Mouse (Mus musculus) large intestine, adult 2 months (tissue): ENCODE measurements around the gene Il11ra1. TPM values are rescaled to one million over a fixed set of nuclear protein-coding genes. Genes with fewer than 3 reads are reported as not detected.
"Not testable (repeated sequence)": the region's sequence is repeated elsewhere in the genome, so short reads cannot be mapped to it uniquely, and the experiment has no call there.

ENCODE experiments used
- DNase-seq: peaks from one replicate; pipeline ENCODE4 v3.0.0-alpha.2; 2012; ENCODE audit warnings: low read depth, low spot score
- WGBS: fragments of 180-500 bp; shearing (Covaris S2); methylation state at CpG from one replicate; pipeline ENCODE4 v1.1.7; 2018; 5-methylcytosine and 5-hydroxymethylcytosine counted together
- polyA plus RNA-seq: library from polyadenylated mRNA; depleted of rRNA; stranded (reverse); fragments of >200 nt; gene quantifications from 2 replicates; pipeline ENCODE4 v1.2.3, GENCODE M21; 2012; rRNA removed

Gene Il11ra1
- polyA plus RNA-seq, 1 experiment = 27.9 TPM

GRCm38 (mm10) chr4:41767301-41767700, 67.5 kb downstream of the Il11ra1 start:
- 29% methylated on average over 10 of the region's 10 CpGs for WGBS
- not testable (repeated sequence) for DNase-seq

- 8% methylated on average over 8 of the region's 16 CpGs for WGBS
- not testable (repeated sequence) for DNase-seq
These were observed 73.2 kb downstream of the Il11ra1 start for GRCm38 (mm10) chr4:41772946-41773345.

DNA sequence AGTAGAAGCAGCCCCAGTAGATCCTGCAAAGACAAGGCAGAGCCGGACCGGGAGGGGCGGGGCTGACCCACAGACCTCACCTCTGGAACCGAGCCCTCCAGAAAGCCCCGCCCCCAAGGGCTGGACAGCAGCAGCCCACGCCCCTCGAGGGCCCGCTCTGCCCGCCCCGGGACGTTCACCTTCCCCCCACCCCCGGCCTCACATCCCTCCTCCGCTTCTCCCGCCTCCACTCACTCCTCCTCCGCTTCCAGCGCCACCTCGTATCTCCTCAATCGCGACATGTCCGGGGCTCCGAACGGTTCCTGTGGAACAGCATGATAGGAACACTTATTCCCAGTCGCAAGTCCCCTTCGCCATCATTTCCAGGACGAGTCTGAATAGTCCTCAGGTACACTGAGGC, 73.7 kb downstream of the Il11ra1 start:
- under 1% methylated on average over 23 of the region's 25 CpGs for WGBS
- DNase-seq = not testable (repeated sequence)

DNA sequence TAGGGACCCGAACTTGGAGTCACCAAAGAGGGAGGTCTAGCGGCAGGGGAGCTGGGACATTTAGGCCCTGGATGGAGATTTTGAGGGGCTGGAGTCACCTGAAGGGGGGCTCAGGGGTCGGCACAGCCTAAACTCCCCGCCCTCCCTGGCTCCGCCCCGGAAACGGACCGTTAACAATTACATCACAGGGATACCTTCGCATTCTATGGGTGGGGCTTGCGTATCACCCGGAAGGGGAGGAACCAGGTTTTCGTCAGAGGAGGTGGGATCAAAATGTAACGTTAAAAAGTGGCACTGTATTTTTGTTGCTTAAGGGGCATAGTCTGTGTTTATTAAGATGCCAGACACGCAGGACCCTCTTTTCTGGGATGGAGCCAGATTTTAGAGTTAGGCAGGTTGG, 74.2 kb downstream of the Il11ra1 start, which contains the start of gene Ccl27a:
Gene Ccl27a, minus strand, starts transcription at position 246 of the 400 bp plus-strand sequence.
- peak; percentile 48 for DNase-seq
- 3% methylated on average over 12 of the region's 14 CpGs for WGBS

DNA sequence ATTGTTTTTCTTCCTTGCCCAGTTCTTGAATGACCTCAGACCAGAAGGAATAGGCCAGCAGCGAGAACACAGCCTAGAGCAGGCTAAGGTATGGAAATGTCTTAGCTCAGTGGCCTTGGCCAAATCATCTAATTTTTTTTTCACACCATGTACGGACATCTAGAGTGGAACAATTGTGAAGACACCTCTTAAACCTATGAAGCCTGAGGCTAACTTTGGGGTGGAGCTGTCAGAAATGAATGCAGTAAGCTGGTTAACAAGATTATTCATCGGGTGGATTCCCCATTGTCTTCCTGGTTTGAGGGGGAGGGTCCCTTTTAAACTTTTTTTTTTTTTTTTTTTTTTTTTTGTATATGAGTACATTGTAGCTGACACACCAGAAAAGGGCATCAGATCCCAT, 74.7 kb downstream of the Il11ra1 start:
- DNase-seq = not testable (repeated sequence)
- 68% methylated on average over 3 of the region's 3 CpGs for WGBS

DNA sequence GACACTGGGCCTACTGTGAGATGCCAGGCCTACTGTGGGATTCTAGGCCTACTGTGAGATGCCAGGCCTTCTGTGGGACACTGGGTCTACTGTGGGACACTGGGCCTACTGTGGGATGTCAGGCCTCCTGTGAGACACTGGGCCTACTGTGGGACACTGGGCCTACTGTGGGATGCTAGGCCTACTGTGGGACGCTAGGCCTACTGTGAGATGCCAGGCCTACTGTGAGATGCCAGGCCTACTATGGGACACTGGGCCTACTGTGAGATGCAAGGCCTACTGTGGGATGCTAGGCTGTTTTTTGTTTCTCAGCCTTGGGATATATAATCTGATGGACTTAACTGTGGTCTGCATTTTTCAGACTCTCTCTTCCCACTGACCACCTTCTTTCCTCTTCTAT, 76.1 kb downstream of the Il11ra1 start:
- DNase-seq = not testable (repeated sequence)
- 88% methylated on average over 1 of the region's 1 CpGs for WGBS

DNA sequence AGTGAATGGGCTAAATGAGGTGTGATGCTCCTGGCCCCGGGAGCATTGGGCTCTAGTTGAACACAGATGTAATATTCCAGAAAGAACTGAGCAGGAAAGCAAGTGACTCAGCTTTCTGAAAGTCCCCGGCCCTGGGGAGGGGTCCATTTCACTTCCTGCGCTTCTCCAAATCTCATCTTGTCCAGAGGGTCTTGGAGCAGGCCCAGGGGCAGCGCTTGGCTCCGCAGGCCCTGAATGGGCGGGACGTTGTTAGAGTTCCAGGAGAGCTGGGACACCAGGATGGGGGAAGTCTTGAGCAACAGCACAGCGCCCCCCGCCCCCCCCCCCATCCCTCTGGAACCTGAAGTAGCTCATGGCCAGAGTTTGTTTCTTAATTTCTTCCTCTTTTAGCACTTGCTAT, 81.5 kb downstream of the Il11ra1 start:
- not testable (repeated sequence) for DNase-seq
- 38% methylated on average over 9 of the region's 9 CpGs for WGBS

- not testable (repeated sequence) for DNase-seq
- 26% methylated on average over 18 of the region's 21 CpGs for WGBS
These were observed 82.1 kb downstream of the Il11ra1 start for GRCm38 (mm10) chr4:41781748-41782485.

DNA sequence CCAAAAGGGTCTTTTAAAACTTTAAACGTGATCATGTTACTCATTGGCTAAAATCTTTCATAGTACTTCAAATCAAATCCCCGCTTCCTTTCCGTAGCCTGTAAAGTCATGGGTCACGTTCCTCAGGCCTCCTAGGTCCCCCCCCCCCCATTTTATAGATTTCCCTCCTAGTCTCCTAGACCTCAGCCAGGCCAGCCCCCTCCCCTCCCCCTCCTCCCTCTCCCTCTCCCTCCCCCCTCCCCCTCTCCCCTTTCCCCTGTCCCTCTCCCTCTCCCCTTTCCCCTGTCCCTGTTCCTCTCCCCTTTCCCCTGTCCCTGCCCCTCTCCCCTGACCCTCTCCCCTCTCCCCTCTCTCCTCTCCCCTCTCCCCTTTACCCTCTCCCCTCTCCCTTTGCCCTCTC, 82.9 kb downstream of the Il11ra1 start:
- 54% methylated on average over 4 of the region's 4 CpGs for WGBS
- DNase-seq = not testable (repeated sequence)

DNA sequence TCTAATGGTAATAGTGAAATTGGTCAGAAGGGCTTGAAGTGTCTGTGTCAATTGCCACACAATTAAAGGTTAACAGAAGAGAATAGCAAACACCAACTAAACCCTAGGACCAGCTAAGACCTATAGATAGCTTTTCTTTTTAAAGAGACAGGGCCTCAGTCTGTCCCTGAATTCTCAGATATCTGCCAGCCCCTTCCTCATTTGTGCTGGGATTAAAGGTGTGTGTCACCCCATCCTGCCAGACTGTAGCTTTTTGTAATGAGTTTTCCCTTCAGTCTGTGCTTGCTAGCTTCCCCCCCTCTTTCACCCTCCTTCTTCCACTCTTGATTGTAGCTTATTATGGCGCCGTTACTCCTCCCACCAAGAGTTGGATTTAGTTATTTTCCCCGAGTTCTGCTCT, 83.4 kb downstream of the Il11ra1 start:
- not testable (repeated sequence) for DNase-seq
- WGBS = 41% methylated on average over 3 of the region's 3 CpGs

Other genes with a start within 250 kb of the Il11ra1 start
- 2.1 and 3.0 TPM in 2 replicates for gene Kif24, start 235.1 kb upstream of the Il11ra1 start, polyA plus RNA-seq
- gene Nudt2, start 234.8 kb upstream of the Il11ra1 start, polyA plus RNA-seq = 27.4 and 27.7 TPM in 2 replicates
- gene AI464131, start 196.9 kb upstream of the Il11ra1 start, polyA plus RNA-seq = 7.1 and 13.3 TPM in 2 replicates
- 0.12 and 0.34 TPM in 2 replicates for gene 1110017D15Rik, start 182.7 kb upstream of the Il11ra1 start, polyA plus RNA-seq
- 6.9 and 8.6 TPM in 2 replicates for gene Fam219a, start 130.5 kb upstream of the Il11ra1 start, polyA plus RNA-seq
- gene Dnaic1, start 130.2 kb upstream of the Il11ra1 start, polyA plus RNA-seq = 2.3 and 2.5 TPM in 2 replicates
- gene Enho, start 59.7 kb upstream of the Il11ra1 start, polyA plus RNA-seq = 4.0 and 5.4 TPM in 2 replicates
- 1.4 TPM in 2 replicates for gene Cntfr, start 2.9 kb upstream of the Il11ra1 start, polyA plus RNA-seq
- 37.7 and 41.3 TPM in 2 replicates for gene Rpp25l, start 13.5 kb downstream of the Il11ra1 start, polyA plus RNA-seq
- 59.3 and 65.9 TPM in 2 replicates for gene Dctn3, start 23.2 kb downstream of the Il11ra1 start, polyA plus RNA-seq
- 0.04 TPM in 1 of 2 replicates, not detected in the other for gene Arid3c, start 31.2 kb downstream of the Il11ra1 start, polyA plus RNA-seq
- 71.2 and 87.4 TPM in 2 replicates for gene Galt, start 55.2 kb downstream of the Il11ra1 start, polyA plus RNA-seq
- 76.2 and 80.9 TPM in 2 replicates for gene Sigmar1, start 56.2 kb downstream of the Il11ra1 start, polyA plus RNA-seq
- gene Ccl27a, start 74.3 kb downstream of the Il11ra1 start, polyA plus RNA-seq = 13.1 and 13.6 TPM in 2 replicates
- 2.0 TPM in 1 of 2 replicates, not detected in the other for gene Gm21541, start 203.6 kb downstream of the Il11ra1 start, polyA plus RNA-seq
- gene Gm20878, start 241.6 kb downstream of the Il11ra1 start, polyA plus RNA-seq = 0.22 and 0.26 TPM in 2 replicates